Mouse (Mus musculus): ENCODE measurements around the gene Pnpla8.

DNA sequence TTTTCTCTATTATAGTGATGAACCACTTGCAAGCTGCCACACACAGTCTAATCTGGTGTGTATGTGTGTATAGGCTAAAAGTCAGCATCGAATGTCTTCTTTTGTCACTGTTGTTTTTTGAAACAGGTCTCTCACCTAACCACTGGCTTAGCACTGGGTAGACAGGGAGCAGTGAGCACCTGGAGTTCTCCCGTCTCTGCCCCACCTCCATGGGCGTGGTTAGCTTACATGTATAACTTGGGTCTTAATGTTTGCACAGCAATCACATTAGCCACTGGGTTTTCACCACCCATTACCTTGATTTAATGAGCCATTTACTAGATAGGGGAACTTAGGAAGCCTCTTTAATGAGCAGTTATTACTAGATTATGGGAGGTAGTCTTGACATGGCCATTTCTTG, 60.4 kb downstream of the Pnpla8 start:
- TF ChIP-seq GATA1 (IDR thresholded peaks at IDR 0.05; ENCODE audit: borderline replicate concordance, low read length) = no peak
- TF ChIP-seq FLI1 (IDR thresholded peaks at IDR 0.05; ENCODE audit: low read length) = no peak
